Mouse (Mus musculus) liver, postnatal 0 days (tissue): ENCODE measurements at regions not wholly inside any gene's neighbourhood (a gene's known extent, or its start where the extent isn't known, plus 50 kb on each side); places are given as distances from the start of the nearest gene placed in this dataset.

Experiments used
- CTCF ChIP-seq: sonication (generic); IDR thresholded peaks from 2 replicates; pipeline ENCODE4 v1.5.1; 2016; ENCODE audit warnings: antibody characterized with exemption, low read depth
- EP300 ChIP-seq: IDR thresholded peaks from 2 replicates; pipeline ENCODE4 v1.6.1; 2016; ENCODE audit warnings: antibody characterized with exemption, low read depth, mild to moderate bottlenecking

DNA sequence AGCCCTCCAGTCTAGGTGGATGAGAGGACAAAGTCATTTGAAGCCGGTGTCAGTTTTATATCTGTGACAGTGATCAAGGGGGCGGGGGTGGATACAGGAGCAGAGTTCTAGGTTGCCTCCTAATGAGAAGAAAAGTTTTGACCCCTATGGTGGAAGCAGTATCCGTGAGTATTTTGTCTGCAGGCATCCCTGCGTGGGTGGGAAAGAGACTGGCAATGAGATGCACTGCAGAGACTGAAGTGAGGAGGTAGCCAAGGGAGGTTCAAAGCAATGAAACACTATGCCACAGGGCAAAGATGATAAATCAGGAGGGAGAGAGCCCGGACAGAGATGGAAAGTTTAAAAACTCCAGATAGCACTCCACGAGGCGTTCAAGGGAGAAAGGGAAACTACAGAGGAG is 210.5 kb downstream of the Nedd1 start:
- TF ChIP-seq CTCF (no peak), EP300 (no peak)
